Mouse (Mus musculus): ENCODE measurements at regions not wholly inside any gene's neighbourhood (a gene's known extent, or its start where the extent isn't known, plus 50 kb on each side); places are given as distances from the start of the nearest gene placed in this dataset.

DNA sequence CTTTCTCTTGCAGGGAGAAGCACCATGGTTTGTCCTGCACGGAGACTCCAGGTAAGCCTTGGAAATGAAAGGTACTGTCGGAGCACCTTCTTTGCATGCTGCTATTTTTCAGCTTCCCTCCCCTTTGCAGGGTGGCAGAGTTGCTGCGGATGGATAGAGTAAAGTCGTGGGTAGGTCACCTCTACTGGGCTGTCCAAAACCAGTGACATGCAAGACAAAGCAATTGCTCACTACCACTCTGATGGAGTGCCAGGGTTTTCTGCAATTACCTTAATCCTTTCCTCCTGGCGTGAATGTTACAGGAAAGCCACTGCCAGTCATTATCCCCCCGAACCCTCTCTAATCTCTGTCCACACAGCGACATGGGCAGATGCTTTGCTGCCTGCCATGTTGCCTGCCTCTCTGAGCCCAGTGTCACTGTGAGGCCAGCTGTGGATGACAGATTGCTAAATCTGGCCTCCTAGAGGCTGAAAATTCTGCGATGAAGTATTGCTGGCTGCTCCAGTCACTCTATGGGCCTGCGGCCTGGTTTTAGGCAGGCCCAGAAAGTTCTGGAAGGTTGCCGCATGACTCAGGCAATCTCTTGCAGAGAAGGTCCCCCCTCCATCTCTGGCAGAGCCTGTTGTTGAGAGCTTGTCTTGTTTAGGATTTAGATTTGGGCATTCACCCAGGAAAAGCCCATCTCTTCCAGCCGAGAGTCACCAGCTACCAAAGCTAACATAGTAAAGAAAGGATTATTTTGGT, 54.1 kb upstream of the Sod3 start:
- H3K4me1 ChIP-seq (ENCODE audit: control insufficient read depth, insufficient read depth, low read length): no peaks in the 10 kb centered on the region
- no peak overlapping the region for H3K4me3 ChIP-seq (ENCODE audit: low read length)
- H3K9me3 ChIP-seq (replicated peaks; ENCODE audit: control insufficient read depth, low read length): no peaks in the 10 kb centered on the region; the same call in 1 of the 2 replicates
- no peak overlapping the region for H3K9ac ChIP-seq (ENCODE audit: low read length)
- H3K27me3 ChIP-seq (ENCODE audit: control insufficient read depth, insufficient read depth, low read length): no peaks in the 10 kb centered on the region
- no peaks in the 10 kb centered on the region for H3K36me3 ChIP-seq (ENCODE audit: control insufficient read depth, insufficient read depth)
- 67% methylated on average over 11 of the region's 11 CpGs for WGBS
- no peak for ATAC-seq (replicated peaks; ENCODE audit: extremely low read depth, insufficient read depth, low FRiP score)
- H3K4me2 ChIP-seq (ENCODE audit: low read depth, low read length): no peak overlapping the region
- no peak overlapping the region for H3K27ac ChIP-seq (ENCODE audit: low read length)

GRCm38 (mm10) chr5:52296303-52296702, 67.3 kb upstream of the Sod3 start:
- no peak for ATAC-seq (replicated peaks; ENCODE audit: extremely low read depth, insufficient read depth, low FRiP score)
- Histone ChIP-seq H3K4me1 (ENCODE audit: control insufficient read depth, insufficient read depth, low read length) (peaks cover 8% of the 10 kb centered on the region; the same call in 1 of the 2 replicates), H3K9me3 (replicated peaks; ENCODE audit: control insufficient read depth, low read length) (no peaks in the 10 kb centered on the region), H3K36me3 (ENCODE audit: control insufficient read depth, insufficient read depth) (no peaks in the 10 kb centered on the region), H3K4me2 (ENCODE audit: low read depth, low read length) (no peak overlapping the region), H3K27me3 (ENCODE audit: control insufficient read depth, insufficient read depth, low read length) (no peaks in the 10 kb centered on the region), H3K27ac (ENCODE audit: low read length) (no peak overlapping the region), H3K4me3 (ENCODE audit: low read length) (no peak overlapping the region), H3K9ac (ENCODE audit: low read length) (no peak overlapping the region)
- 81% methylated on average over 3 of the region's 3 CpGs for WGBS

DNA sequence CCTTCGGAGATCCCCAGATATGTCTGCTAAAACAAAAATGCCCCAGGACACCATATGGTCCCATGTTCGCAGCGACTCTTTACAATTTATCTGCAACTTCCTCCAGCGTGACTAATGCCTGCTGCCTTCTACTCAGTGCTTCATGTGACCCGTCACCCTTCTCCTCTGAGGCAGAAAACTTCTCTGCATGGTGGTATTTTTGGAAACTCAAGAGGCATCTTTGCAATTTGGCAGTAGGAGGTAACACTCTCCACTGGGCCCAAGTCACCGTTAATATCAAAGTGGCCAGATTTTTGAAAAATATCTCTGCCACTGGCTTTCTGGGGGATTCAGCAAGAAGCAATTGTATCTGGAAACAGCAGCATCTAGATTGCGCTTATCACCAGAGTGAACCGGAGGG, 69.1 kb upstream of the Sod3 start:
- ATAC-seq (replicated peaks; ENCODE audit: extremely low read depth, insufficient read depth, low FRiP score): peak; percentile 84
- Histone ChIP-seq H3K9me3 (replicated peaks; ENCODE audit: control insufficient read depth, low read length) (no peaks in the 10 kb centered on the region), H3K36me3 (ENCODE audit: control insufficient read depth, insufficient read depth) (no peaks in the 10 kb centered on the region), H3K4me2 (ENCODE audit: low read depth, low read length) (peak overlapping the region; percentile 29; the same call in 1 of the 2 replicates), H3K27me3 (ENCODE audit: control insufficient read depth, insufficient read depth, low read length) (no peaks in the 10 kb centered on the region), H3K4me1 (ENCODE audit: control insufficient read depth, insufficient read depth, low read length) (peaks cover 8% of the 10 kb centered on the region; the same call in 1 of the 2 replicates), H3K9ac (ENCODE audit: low read length) (no peak overlapping the region), H3K4me3 (ENCODE audit: low read length) (no peak overlapping the region), H3K27ac (ENCODE audit: low read length) (peak overlapping the region; percentile 86)
- WGBS: 26% methylated on average over 8 of the region's 8 CpGs

- H3K4me2 ChIP-seq (ENCODE audit: low read depth, low read length): no peak overlapping the region
- H3K36me3 ChIP-seq (ENCODE audit: control insufficient read depth, insufficient read depth): no peaks in the 10 kb centered on the region
- no peaks in the 10 kb centered on the region for H3K4me1 ChIP-seq (ENCODE audit: control insufficient read depth, insufficient read depth, low read length)
- H3K4me3 ChIP-seq (ENCODE audit: low read length): no peak overlapping the region
- H3K9me3 ChIP-seq (replicated peaks; ENCODE audit: control insufficient read depth, low read length): no peaks in the 10 kb centered on the region
- ATAC-seq (replicated peaks; ENCODE audit: extremely low read depth, insufficient read depth, low FRiP score): no peak
- H3K27me3 ChIP-seq (ENCODE audit: control insufficient read depth, insufficient read depth, low read length): no peaks in the 10 kb centered on the region
- H3K27ac ChIP-seq (ENCODE audit: low read length): no peak overlapping the region
- 93% methylated on average over 1 of the region's 1 CpGs for WGBS
- H3K9ac ChIP-seq (ENCODE audit: low read length): no peak overlapping the region
Observed at GRCm38 (mm10) chr5:52288319-52288718, 75.3 kb upstream of the Sod3 start.

DNA sequence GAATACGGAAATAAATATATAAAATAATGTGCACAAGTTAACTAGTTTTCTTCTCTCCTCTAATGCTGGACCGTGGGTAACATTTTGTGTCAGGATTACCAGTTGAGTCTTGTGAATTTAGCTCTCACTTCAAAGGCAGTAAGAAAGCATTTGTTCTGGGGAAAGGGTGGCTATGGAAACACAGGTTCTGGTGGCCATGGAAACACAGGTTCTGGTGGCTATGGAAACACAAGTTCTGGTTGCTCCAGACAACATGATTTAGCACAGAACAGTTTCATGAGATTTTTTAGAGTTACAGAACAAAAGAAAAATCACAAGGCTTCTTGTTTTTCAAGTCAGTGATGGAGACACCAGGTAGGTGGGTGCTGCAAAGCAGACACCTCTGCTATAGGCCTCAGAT, 82.7 kb upstream of the Sod3 start:
- no peak overlapping the region for H3K27ac ChIP-seq (ENCODE audit: low read length)
- no peaks in the 10 kb centered on the region for H3K27me3 ChIP-seq (ENCODE audit: control insufficient read depth, insufficient read depth, low read length)
- H3K36me3 ChIP-seq (ENCODE audit: control insufficient read depth, insufficient read depth): no peaks in the 10 kb centered on the region
- no peak overlapping the region for H3K4me3 ChIP-seq (ENCODE audit: low read length)
- H3K9me3 ChIP-seq (replicated peaks; ENCODE audit: control insufficient read depth, low read length): no peaks in the 10 kb centered on the region
- no peak for ATAC-seq (replicated peaks; ENCODE audit: extremely low read depth, insufficient read depth, low FRiP score)
- no peak overlapping the region for H3K4me2 ChIP-seq (ENCODE audit: low read depth, low read length)
- H3K9ac ChIP-seq (ENCODE audit: low read length): no peak overlapping the region
- no peaks in the 10 kb centered on the region for H3K4me1 ChIP-seq (ENCODE audit: control insufficient read depth, insufficient read depth, low read length)
- 83% methylated on average over 2 of the region's 2 CpGs for WGBS

GRCm38 (mm10) chr5:52278111-52278510, 85.5 kb upstream of the Sod3 start:
- no peaks in the 10 kb centered on the region for H3K9me3 ChIP-seq (replicated peaks; ENCODE audit: control insufficient read depth, low read length)
- no peaks in the 10 kb centered on the region for H3K27me3 ChIP-seq (ENCODE audit: control insufficient read depth, insufficient read depth, low read length)
- ATAC-seq (replicated peaks; ENCODE audit: extremely low read depth, insufficient read depth, low FRiP score): no peak
- H3K4me2 ChIP-seq (ENCODE audit: low read depth, low read length): no peak overlapping the region
- no peaks in the 10 kb centered on the region for H3K36me3 ChIP-seq (ENCODE audit: control insufficient read depth, insufficient read depth)
- no peak overlapping the region for H3K4me3 ChIP-seq (ENCODE audit: low read length)
- no peak overlapping the region for H3K27ac ChIP-seq (ENCODE audit: low read length)
- H3K9ac ChIP-seq (ENCODE audit: low read length): no peak overlapping the region
- no peaks in the 10 kb centered on the region for H3K4me1 ChIP-seq (ENCODE audit: control insufficient read depth, insufficient read depth, low read length)
- 73% methylated on average over 5 of the region's 5 CpGs for WGBS

GRCm38 (mm10) chr5:52263214-52263613, 72.9 kb upstream of the Dhx15 start:
- 75% methylated on average over 11 of the region's 11 CpGs for WGBS
- Histone ChIP-seq H3K36me3 (ENCODE audit: control insufficient read depth, insufficient read depth) (no peaks in the 10 kb centered on the region), H3K4me2 (ENCODE audit: low read depth, low read length) (no peak overlapping the region), H3K27me3 (ENCODE audit: control insufficient read depth, insufficient read depth, low read length) (no peaks in the 10 kb centered on the region), H3K27ac (ENCODE audit: low read length) (no peak overlapping the region), H3K4me1 (ENCODE audit: control insufficient read depth, insufficient read depth, low read length) (no peaks in the 10 kb centered on the region), H3K9me3 (replicated peaks; ENCODE audit: control insufficient read depth, low read length) (peaks cover 3% of the 10 kb centered on the region; the same call in 1 of the 2 replicates), H3K9ac (ENCODE audit: low read length) (no peak overlapping the region), H3K4me3 (ENCODE audit: low read length) (no peak overlapping the region)
- no peak for ATAC-seq (replicated peaks; ENCODE audit: extremely low read depth, insufficient read depth, low FRiP score)

DNA sequence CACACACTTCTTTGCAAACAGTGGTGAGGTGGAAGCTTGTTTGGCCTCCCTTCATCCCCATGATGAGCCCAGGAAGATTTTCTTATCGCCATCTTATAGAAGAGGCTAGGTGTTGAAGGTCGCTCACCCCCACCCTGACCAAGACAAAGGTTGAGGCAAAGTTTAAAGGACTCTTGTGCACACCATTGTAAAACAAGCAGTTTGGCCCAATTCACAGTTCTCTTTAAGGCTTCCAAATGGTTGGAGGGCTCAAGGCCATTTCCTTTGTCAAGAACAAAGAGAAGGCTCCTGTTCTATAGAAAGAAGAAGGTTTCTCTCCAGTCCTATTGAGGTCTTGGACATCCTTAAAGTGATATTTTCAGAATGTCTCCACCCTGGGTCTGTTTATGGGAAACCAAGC, 67.8 kb upstream of the Dhx15 start:
- H3K27me3 ChIP-seq (ENCODE audit: control insufficient read depth, insufficient read depth, low read length): no peaks in the 10 kb centered on the region
- no peaks in the 10 kb centered on the region for H3K36me3 ChIP-seq (ENCODE audit: control insufficient read depth, insufficient read depth)
- no peak overlapping the region for H3K4me2 ChIP-seq (ENCODE audit: low read depth, low read length)
- ATAC-seq (replicated peaks; ENCODE audit: extremely low read depth, insufficient read depth, low FRiP score): no peak
- WGBS: 79% methylated on average over 2 of the region's 2 CpGs
- H3K27ac ChIP-seq (ENCODE audit: low read length): no peak overlapping the region
- H3K9ac ChIP-seq (ENCODE audit: low read length): no peak overlapping the region
- H3K4me1 ChIP-seq (ENCODE audit: control insufficient read depth, insufficient read depth, low read length): no peaks in the 10 kb centered on the region
- no peak overlapping the region for H3K4me3 ChIP-seq (ENCODE audit: low read length)
- H3K9me3 ChIP-seq (replicated peaks; ENCODE audit: control insufficient read depth, low read length): no peaks in the 10 kb centered on the region

DNA sequence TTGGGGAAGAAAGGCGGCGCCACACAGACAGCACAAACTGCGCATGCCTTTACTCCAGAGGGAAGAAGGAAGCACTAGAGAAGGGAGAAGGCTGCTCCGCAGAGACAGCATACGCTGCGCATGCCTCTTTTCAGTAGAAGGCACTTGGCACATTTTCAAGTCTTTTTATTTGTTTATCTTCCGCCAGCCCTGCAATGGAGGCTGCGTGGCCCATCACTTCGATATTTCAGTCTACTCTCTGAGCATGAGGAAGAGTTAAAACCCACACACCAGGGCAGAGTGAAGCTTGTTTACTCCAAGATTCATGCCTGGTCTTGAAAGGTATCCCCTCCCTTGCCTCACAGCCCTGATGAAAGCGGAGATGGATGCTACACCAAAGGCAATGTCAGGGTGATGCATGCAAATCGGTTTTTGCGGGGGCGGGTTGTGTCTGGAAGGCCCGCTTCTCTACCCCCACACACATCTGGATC, 64.3 kb upstream of the Dhx15 start:
- H3K4me2 ChIP-seq (ENCODE audit: low read depth, low read length): peak overlapping the region; percentile 56
- H3K27me3 ChIP-seq (ENCODE audit: control insufficient read depth, insufficient read depth, low read length): no peaks in the 10 kb centered on the region
- WGBS: 51% methylated on average over 14 of the region's 14 CpGs
- H3K27ac ChIP-seq (ENCODE audit: low read length): no peak overlapping the region
- H3K9me3 ChIP-seq (replicated peaks; ENCODE audit: control insufficient read depth, low read length): no peaks in the 10 kb centered on the region
- H3K4me1 ChIP-seq (ENCODE audit: control insufficient read depth, insufficient read depth, low read length): no peaks in the 10 kb centered on the region
- no peaks in the 10 kb centered on the region for H3K36me3 ChIP-seq (ENCODE audit: control insufficient read depth, insufficient read depth)
- ATAC-seq (replicated peaks; ENCODE audit: extremely low read depth, insufficient read depth, low FRiP score): no peak
- H3K4me3 ChIP-seq (ENCODE audit: low read length): peak overlapping the region; percentile 13; the same call in 1 of the 2 replicates
- H3K9ac ChIP-seq (ENCODE audit: low read length): no peak overlapping the region

Measured in heart, embryonic 16.5 days (tissue).